Mouse (Mus musculus) C3H10T1/2 (cell line): ENCODE results near the gene Samt3. TPM values are rescaled to one million over a fixed set of nuclear protein-coding genes. Genes with fewer than 3 reads are reported as not detected.

Source experiments
- polyA plus RNA-seq, 2 experiments: library from polyadenylated mRNA; unstranded; fragments of >200 nt; fragmentation: generic; extraction: Trizol; gene quantifications; one replicate each; pipeline ENCODE4 v1.2.1; 2012; ENCODE audit warnings: missing spikeins in 2 of 2

Samt3 gene
- polyA plus RNA-seq: not detected

DNA sequence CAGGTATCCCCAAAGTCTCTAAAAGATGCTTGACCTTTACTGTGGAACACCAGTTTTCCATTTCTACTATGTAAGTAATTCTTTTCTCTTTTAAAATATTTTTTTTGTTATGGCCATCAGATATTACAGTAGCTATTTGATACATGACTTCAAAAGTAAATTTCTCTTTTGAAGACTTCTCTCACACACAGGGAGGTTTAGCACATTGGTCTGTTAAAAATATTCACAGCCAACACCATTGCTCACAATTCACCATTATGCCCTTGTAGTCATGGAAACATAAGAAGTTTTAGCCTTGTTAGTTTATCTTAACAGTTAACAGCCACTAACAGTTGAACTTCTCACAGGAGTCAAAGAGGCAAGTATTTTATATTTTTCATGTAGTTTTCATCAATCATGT lies at the start of gene Samt3:
Gene Samt3 (plus strand): TSS at position 301 of the 400 bp plus-strand sequence.

Other genes starting within 250 kb of the Samt3 start
- gene 5430427O19Rik, start 173.8 kb upstream of the Samt3 start, polyA plus RNA-seq: not detected
- gene Nr0b1, start 147.6 kb downstream of the Samt3 start, polyA plus RNA-seq: not detected